17 mouse cellular contexts compared by ENCODE assay signal in the genomic region with DNA sequence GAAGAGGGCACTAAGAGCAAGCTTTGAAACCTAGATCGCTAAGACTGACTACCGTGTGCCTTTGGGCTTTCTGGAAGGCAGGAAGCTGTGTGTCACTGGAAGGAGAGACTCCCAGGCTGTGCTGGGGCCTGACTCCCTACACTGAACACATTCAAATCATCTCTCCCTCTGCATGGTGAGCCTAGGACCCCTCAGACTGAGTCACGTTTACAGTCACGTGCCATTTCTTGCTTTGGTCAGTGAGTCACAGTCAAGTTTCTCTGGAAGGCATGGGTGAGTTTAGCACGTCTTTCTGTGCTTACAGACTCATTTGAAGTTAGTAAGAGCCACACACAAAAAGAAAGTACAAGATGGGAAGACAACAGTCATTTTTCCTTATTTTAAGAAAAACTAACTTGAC.
"Had no signal": no experiment of that assay in that cellular context is flagged by ENCODE, and none has a peak within 500 bp of the region (broad histone marks: within the 10 kb centered on the region; RNA-seq: fewer than 3 reads in every experiment).

No protein-coding gene starts in this region.

- H3K27me3 ChIP-seq: kidney, embryonic 15.5 days; liver, embryonic 13.5 days; neural tube, embryonic 12.5 days; neural tube, embryonic 15.5 days; stomach, embryonic 15.5 days had no signal

- H3K27ac ChIP-seq: kidney, embryonic 15.5 days; liver, embryonic 13.5 days; neural tube, embryonic 12.5 days; neural tube, embryonic 15.5 days; stomach, embryonic 15.5 days had no signal

- H3K9ac ChIP-seq: kidney, embryonic 15.5 days; liver, embryonic 13.5 days; neural tube, embryonic 12.5 days; neural tube, embryonic 15.5 days; stomach, embryonic 15.5 days had no signal

- DNase-seq: kidney, adult 2 months; kidney, postnatal 10 days; kidney, postnatal 4 days; liver, embryonic 13.5 days; lung, adult 2 months; lung, postnatal 14 days; lung, postnatal 4 days; midbrain, embryonic 14.5 days; right cerebral cortex, adult 18-20 months; right cerebral cortex, postnatal 14 days; right cerebral cortex, postnatal 4 days; thymus, postnatal 36 days had no signal

- H3K36me3 ChIP-seq: kidney, embryonic 15.5 days; liver, embryonic 13.5 days; stomach, embryonic 15.5 days had no signal

- H3K4me1 ChIP-seq: kidney, embryonic 15.5 days; liver, embryonic 13.5 days; neural tube, embryonic 12.5 days; neural tube, embryonic 15.5 days; stomach, embryonic 15.5 days had no signal

- H3K9me3 ChIP-seq: kidney, embryonic 15.5 days; liver, embryonic 13.5 days; neural tube, embryonic 12.5 days; neural tube, embryonic 15.5 days; stomach, embryonic 15.5 days had no signal

- H3K4me2 ChIP-seq: kidney, embryonic 15.5 days; liver, embryonic 13.5 days; midbrain, embryonic 11.5 days; neural tube, embryonic 12.5 days; neural tube, embryonic 15.5 days; stomach, embryonic 15.5 days had no signal

- H3K4me3 ChIP-seq: kidney, embryonic 15.5 days; liver, embryonic 13.5 days; neural tube, embryonic 12.5 days; neural tube, embryonic 15.5 days; stomach, embryonic 15.5 days had no signal
